ENCODE assay signal across 8 mouse cellular contexts in genomic region chr2:138281550-138282201, GRCm38 (mm10). TPM values are rescaled to one million over a fixed set of nuclear protein-coding genes. Genes with fewer than 3 reads are reported as not detected.
DNase-seq lines count a peak whose midpoint lies in the region; ATAC-seq and TF ChIP-seq lines count a peak whose summit lies in the region.

No protein-coding gene starts in this region.

- no peak overlapping the region for H3K9ac ChIP-seq in hindbrain, postnatal 0 days (replicated peaks; ENCODE audit: low read length)

- H3K4me3 ChIP-seq in megakaryocyte, embryonic 14.5 days (replicated peaks), result peak overlapping the region; percentile 35
- peak overlapping the region; percentile 46 for H3K4me3 ChIP-seq in hindbrain, postnatal 0 days (ENCODE audit: low read length)

- no peak for DNase-seq in cerebellum, postnatal 4 days (ENCODE audit: low spot score in 2 of 2)
- peak; percentile 62 for DNase-seq in hindbrain, postnatal 0 days (ENCODE audit: low spot score)
- peak; percentile 71 for DNase-seq in lung, postnatal 36 days
- no peak for DNase-seq in urinary bladder, adult 18-20 months (ENCODE audit: low spot score in 2 of 2)

- no peak overlapping the region for H3K27ac ChIP-seq in hindbrain, postnatal 0 days

- no peaks in the 10 kb centered on the region for H3K27me3 ChIP-seq in megakaryocyte, embryonic 14.5 days (replicated peaks)
- no peaks in the 10 kb centered on the region for H3K27me3 ChIP-seq in hindbrain, postnatal 0 days (ENCODE audit: insufficient read depth, low read length)

- peak; percentile 58 for TF ChIP-seq CTCF in hindbrain, postnatal 0 days (IDR thresholded peaks at IDR 0.05; ENCODE audit: low read depth)

- peaks cover 5% of the 10 kb centered on the region; the same call in 1 of the 2 replicates for H3K9me3 ChIP-seq in megakaryocyte, embryonic 14.5 days
- no peaks in the 10 kb centered on the region for H3K9me3 ChIP-seq in hindbrain, postnatal 0 days (ENCODE audit: low read length)

- peak; percentile 33 for ATAC-seq in cerebellum, adult (ENCODE audit: insufficient number of reproducible peaks, low FRiP score, low TSS enrichment)
- no peak for ATAC-seq in megakaryocyte, adult 5-6 weeks (ENCODE audit: poor library complexity, severe bottlenecking)
- ATAC-seq in hindbrain, postnatal 0 days, result no peak
- ATAC-seq in activated CD4-positive, CD25-positive, alpha-beta regulatory T cell, adult 4 months, result no peak

- 67% methylated on average over 10 of the region's 10 CpGs for WGBS in hindbrain, postnatal 0 days

- peak overlapping the region; percentile 56 for H3K4me2 ChIP-seq in hindbrain, postnatal 0 days (ENCODE audit: low read depth, low read length)

- peaks cover 34% of the 10 kb centered on the region for H3K36me3 ChIP-seq in megakaryocyte, embryonic 14.5 days (replicated peaks; ENCODE audit: low read length)
- H3K36me3 ChIP-seq in hindbrain, postnatal 0 days (ENCODE audit: insufficient read depth, low read length), result no peaks in the 10 kb centered on the region

- peaks cover 8% of the 10 kb centered on the region for H3K4me1 ChIP-seq in megakaryocyte, embryonic 14.5 days
- peaks cover 12% of the 10 kb centered on the region for H3K4me1 ChIP-seq in hindbrain, postnatal 0 days (ENCODE audit: insufficient read depth, low read length)

RNA-seq across cellular contexts. Expression of gene Btbd3, which starts 25.3 kb away (rescaled TPM):
- 0.10 TPM in 1 of 2 replicates, not detected in the other for polyA plus RNA-seq in megakaryocyte, embryonic 14.5 days (2012; ENCODE audit: insufficient read depth, low replicate concordance)
- total RNA-seq in megakaryocyte, adult 5-6 weeks (2015), result 0.91 and 1.9 TPM in 2 replicates
- total RNA-seq in megakaryocyte, adult 5-6 weeks (2017), result 0.49 and 1.0 TPM in 2 replicates
- total RNA-seq in hindbrain, postnatal 0 days (2014; rRNA removed), result 59.9 and 63.1 TPM in 2 replicates
- 37.4 and 39.4 TPM in 2 replicates for polyA plus RNA-seq in hindbrain, postnatal 0 days (2015; fragmentation: Nextera tagmentation; extraction: Ambion mirVana)
- polyA plus RNA-seq in activated CD4-positive, CD25-positive, alpha-beta regulatory T cell, adult 4 months (2017; shearing (Covaris generic)), result not detected

Comparison
In these comparisons a context has a peak if more than half of its experiments do, and no peak if none do; other contexts are left out.
1. DNase-seq: peak in hindbrain, postnatal 0 days (single experiment) and lung, postnatal 36 days (single experiment); none in cerebellum, postnatal 4 days (0 of 2) and urinary bladder, adult 18-20 months (0 of 2).
2. RNA of gene Btbd3, which starts 25.3 kb away (polyA plus RNA-seq): 37.4 to 39.4 TPM in hindbrain, postnatal 0 days; 0.10 TPM in megakaryocyte, embryonic 14.5 days and not detected in activated CD4-positive, CD25-positive, alpha-beta regulatory T cell, adult 4 months; every median in the first group is over 10 times any median in the second.